Mouse (Mus musculus) urinary bladder, postnatal 25 days (tissue): ENCODE measurements around the gene Pmvk.

Experiments
- DNase-seq: peaks from one replicate; pipeline ENCODE4 v3.0.0; 2022; ENCODE audit warnings: low spot score

The Pmvk gene

GRCm38 (mm10) chr3:89481488-89481887 lies 27.1 kb downstream of the Pmvk start:
- no peak for DNase-seq

- DNase-seq = no peak
These were observed 27.9 kb downstream of the Pmvk start for GRCm38 (mm10) chr3:89482249-89482648.

- peak; percentile 76 for DNase-seq
These were observed 30.6 kb downstream of the Pmvk start for GRCm38 (mm10) chr3:89484766-89485524.

- DNase-seq = no peak
These were observed 31.8 kb downstream of the Pmvk start for GRCm38 (mm10) chr3:89486111-89486510.

- DNase-seq = no peak
These were observed 32.8 kb downstream of the Pmvk start for GRCm38 (mm10) chr3:89486916-89487702.

GRCm38 (mm10) chr3:89490790-89491189 lies 36.4 kb downstream of the Pmvk start:
- no peak for DNase-seq

- DNase-seq = no peak
These were observed 37.2 kb downstream of the Pmvk start for GRCm38 (mm10) chr3:89491559-89491958.

GRCm38 (mm10) chr3:89492701-89493151 lies 38.4 kb downstream of the Pmvk start:
- no peak for DNase-seq

- DNase-seq = no peak
These were observed 40.3 kb downstream of the Pmvk start for GRCm38 (mm10) chr3:89494630-89495029.

- DNase-seq = no peak
These were observed 42.0 kb downstream of the Pmvk start for GRCm38 (mm10) chr3:89496366-89496765.

- DNase-seq = no peak
These were observed 45.4 kb downstream of the Pmvk start for GRCm38 (mm10) chr3:89499696-89500095.

- DNase-seq = no peak
These were observed 47.1 kb downstream of the Pmvk start for GRCm38 (mm10) chr3:89501486-89501885.

- no peak for DNase-seq
These were observed 48.2 kb downstream of the Pmvk start for GRCm38 (mm10) chr3:89502551-89502950.

GRCm38 (mm10) chr3:89508041-89508440 lies 53.7 kb downstream of the Pmvk start:
- DNase-seq = no peak

- DNase-seq = peak; percentile 36
These were observed 56.6 kb downstream of the Pmvk start for GRCm38 (mm10) chr3:89510979-89511378.

- no peak for DNase-seq
These were observed 57.1 kb downstream of the Pmvk start for GRCm38 (mm10) chr3:89511400-89511799.

- DNase-seq = no peak
These were observed 57.9 kb downstream of the Pmvk start for GRCm38 (mm10) chr3:89512225-89512624.

GRCm38 (mm10) chr3:89515444-89515843 lies 61.1 kb downstream of the Pmvk start:
- no peak for DNase-seq

- no peak for DNase-seq
These were observed 62.0 kb downstream of the Pmvk start for GRCm38 (mm10) chr3:89516321-89516720.
